Mouse (Mus musculus) adrenal gland, adult 18-20 months (tissue): ENCODE measurements around the gene Asb18. TPM values are rescaled to one million over a fixed set of nuclear protein-coding genes. Genes with fewer than 3 reads are reported as not detected.

ENCODE experiments used
- DNase-seq, 2 experiments: peaks; one replicate each; pipeline ENCODE4 v3.0.0; 2021 to 2022; ENCODE audit warnings: low spot score in 2 of 2
- total RNA-seq, 2 experiments: library from RNA; stranded (reverse); gene quantifications; 1 replicate in 1 of 2; 2 replicates in 1 of 2; pipeline ENCODE4 v1.2.3; 2021

Asb18 gene
- total RNA-seq, 2 experiments from 2014 or later, result not detected

- DNase-seq, result no peak
Measured at GRCm38 (mm10) chr1:89934316-89935260, 79.9 kb downstream of the Asb18 start.

GRCm38 (mm10) chr1:89933786-89934185, 80.7 kb downstream of the Asb18 start:
- DNase-seq, result no peak

GRCm38 (mm10) chr1:89933028-89933427, 81.4 kb downstream of the Asb18 start:
- DNase-seq, result no peak

- no peak for DNase-seq
Measured at GRCm38 (mm10) chr1:89932616-89933015, 81.8 kb downstream of the Asb18 start.

- no peak for DNase-seq
Measured at GRCm38 (mm10) chr1:89932021-89932423, 82.4 kb downstream of the Asb18 start.

GRCm38 (mm10) chr1:89931120-89931519, 83.3 kb downstream of the Asb18 start, which contains the start of gene Gbx2:
Gbx2 (minus strand) TSS chr1:89931179.
- DNase-seq, result no peak

- DNase-seq, result no peak
Measured at GRCm38 (mm10) chr1:89930551-89930950, 83.9 kb downstream of the Asb18 start.

- DNase-seq, result no peak
Measured at GRCm38 (mm10) chr1:89929721-89930505, 84.6 kb downstream of the Asb18 start.

- DNase-seq, result no peak
Measured at GRCm38 (mm10) chr1:89929181-89929580, 85.3 kb downstream of the Asb18 start.

- DNase-seq, result no peak
Measured at GRCm38 (mm10) chr1:89928676-89929075, 85.8 kb downstream of the Asb18 start.

GRCm38 (mm10) chr1:89927061-89927661, 87.3 kb downstream of the Asb18 start:
- no peak for DNase-seq

- no peak for DNase-seq
Measured at GRCm38 (mm10) chr1:89926583-89927060, 87.8 kb downstream of the Asb18 start.

GRCm38 (mm10) chr1:89925501-89926190, 88.8 kb downstream of the Asb18 start:
- DNase-seq, result no peak

GRCm38 (mm10) chr1:89923642-89924020, 90.8 kb downstream of the Asb18 start:
- no peak for DNase-seq

- DNase-seq, result no peak
Measured at GRCm38 (mm10) chr1:89922883-89923641, 91.4 kb downstream of the Asb18 start.

GRCm38 (mm10) chr1:89922282-89922681, 92.2 kb downstream of the Asb18 start:
- no peak for DNase-seq

GRCm38 (mm10) chr1:89921806-89922205, 92.7 kb downstream of the Asb18 start:
- no peak for DNase-seq

GRCm38 (mm10) chr1:89919206-89919605, 95.3 kb downstream of the Asb18 start:
- no peak for DNase-seq

GRCm38 (mm10) chr1:89918111-89918510, 96.4 kb downstream of the Asb18 start:
- DNase-seq, result no peak

GRCm38 (mm10) chr1:89913611-89914010, 100.9 kb downstream of the Asb18 start:
- no peak for DNase-seq
